Mouse (Mus musculus) liver, adult 2 months (tissue): ENCODE measurements around the gene Upk3a.

Experiments used
- CTCF ChIP-seq: fragments of 200-500 bp; IDR thresholded peaks from 2 replicates; pipeline ENCODE4 v1.5.1; 2011; ENCODE audit warnings: low read depth, low read length, control low read depth
- POLR2A ChIP-seq: fragments of 200-500 bp; IDR thresholded peaks from 2 replicates; pipeline ENCODE4 v1.6.1; 2011; ENCODE audit warnings: low read length, control low read depth; ENCODE audit not compliant: insufficient read depth; ENCODE audit errors: extremely low read depth

- TF ChIP-seq CTCF = no peak
- no peak for TF ChIP-seq POLR2A
Measured at GRCm38 (mm10) chr15:85049758-85050157, 32.8 kb downstream of the Upk3a start.
